Mouse (Mus musculus): ENCODE results near the gene Esr2. TPM values are rescaled to one million over a fixed set of nuclear protein-coding genes. Genes with fewer than 3 reads are reported as not detected.
"Not testable (repeated sequence)": the region's sequence is repeated elsewhere in the genome, so short reads cannot be mapped to it uniquely, and the experiment has no call there.

The Esr2 gene
- polyA plus RNA-seq, 1 experiment from 2014 or later = 0.12 TPM

DNA sequence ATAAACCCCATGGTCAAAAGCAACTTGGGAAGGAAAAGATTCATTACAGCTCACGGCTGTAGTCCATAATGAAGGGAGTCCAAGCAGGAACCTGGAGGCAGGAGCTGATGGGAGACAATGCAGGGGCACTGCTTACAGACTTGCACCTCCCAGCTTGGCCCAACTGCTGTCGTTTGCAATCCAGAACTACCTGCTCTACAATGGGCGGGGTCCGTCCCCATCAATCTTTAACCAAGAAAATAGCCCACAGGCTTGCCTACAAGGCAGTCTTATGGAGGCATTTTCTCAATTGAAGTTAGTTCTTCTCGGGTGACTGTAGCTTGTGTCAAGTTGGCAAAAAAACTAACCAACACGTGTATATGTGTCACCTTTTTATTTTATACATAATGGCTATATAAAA lies 3.4 kb upstream of the Esr2 start:
- ATAC-seq (replicated peaks; ENCODE audit: extremely low read depth, insufficient read depth, low FRiP score) = no peak
- 0 out of 2 replicates have a peak, but pooled peaks cover 3% of the 10 kb centered on the region for H3K27me3 ChIP-seq (ENCODE audit: control insufficient read depth, insufficient read depth, low read length)
- no peak overlapping the region for H3K9ac ChIP-seq (ENCODE audit: low read length)
- no peak overlapping the region for H3K4me3 ChIP-seq (ENCODE audit: low read length)
- no peaks in the 10 kb centered on the region for H3K36me3 ChIP-seq (ENCODE audit: control insufficient read depth, insufficient read depth)
- H3K4me1 ChIP-seq (ENCODE audit: control insufficient read depth, insufficient read depth, low read length) = peaks cover 5% of the 10 kb centered on the region
- WGBS = 73% methylated on average over 6 of the region's 6 CpGs
- no peak overlapping the region for H3K4me2 ChIP-seq (ENCODE audit: low read depth, low read length)
- H3K9me3 ChIP-seq (replicated peaks; ENCODE audit: control insufficient read depth, low read length) = no peaks in the 10 kb centered on the region
- no peak overlapping the region for H3K27ac ChIP-seq (ENCODE audit: low read length)

DNA sequence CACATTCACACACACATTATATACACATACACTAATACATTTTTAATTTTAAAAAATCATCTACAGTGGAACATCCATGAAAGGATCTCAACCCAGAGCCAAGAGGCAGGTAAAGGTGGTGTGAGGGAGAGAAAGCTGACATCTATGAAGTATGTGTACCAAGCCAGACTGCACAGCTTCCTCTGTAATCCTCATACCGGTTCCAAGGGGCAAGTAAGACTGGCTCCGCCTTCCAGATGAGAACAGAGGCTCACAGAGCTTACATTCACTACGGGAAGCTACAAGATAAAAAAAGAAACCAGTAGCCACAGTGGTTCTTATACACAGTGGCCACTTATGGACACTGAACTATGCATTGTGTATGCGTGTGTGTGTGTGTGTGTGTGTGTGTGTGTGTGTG lies 2.5 kb upstream of the Esr2 start:
- Histone ChIP-seq H3K4me2 (ENCODE audit: low read depth, low read length) (no peak overlapping the region), H3K4me3 (ENCODE audit: low read length) (no peak overlapping the region), H3K9me3 (replicated peaks; ENCODE audit: control insufficient read depth, low read length) (no peaks in the 10 kb centered on the region), H3K4me1 (ENCODE audit: control insufficient read depth, insufficient read depth, low read length) (peaks cover 5% of the 10 kb centered on the region), H3K27me3 (ENCODE audit: control insufficient read depth, insufficient read depth, low read length) (peaks cover 3% of the 10 kb centered on the region; the same call in 1 of the 2 replicates), H3K36me3 (ENCODE audit: control insufficient read depth, insufficient read depth) (no peaks in the 10 kb centered on the region), H3K27ac (ENCODE audit: low read length) (no peak overlapping the region), H3K9ac (ENCODE audit: low read length) (no peak overlapping the region)
- WGBS = 48% methylated on average over 4 of the region's 4 CpGs
- no peak for ATAC-seq (replicated peaks; ENCODE audit: extremely low read depth, insufficient read depth, low FRiP score)

DNA sequence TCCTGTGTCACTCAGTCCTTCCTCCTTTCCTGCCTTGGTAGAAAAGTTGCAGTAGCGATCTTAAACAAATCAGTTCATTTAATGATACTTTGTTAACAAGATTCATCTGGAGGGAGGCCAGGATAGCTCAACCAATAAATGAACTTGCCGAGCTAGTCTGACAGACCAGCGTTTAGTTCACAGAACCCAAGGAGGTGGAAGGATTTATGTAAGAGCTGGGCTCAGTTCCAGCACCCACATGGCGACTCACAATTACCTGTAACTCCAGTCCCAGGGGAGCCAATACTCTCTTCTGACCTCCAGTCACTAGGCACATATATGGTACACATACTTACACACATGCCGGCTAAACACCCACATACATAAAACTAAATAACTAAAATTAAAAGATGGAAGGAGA lies 2.0 kb upstream of the Esr2 start:
- Histone ChIP-seq H3K4me3 (ENCODE audit: low read length) (no peak overlapping the region), H3K27ac (ENCODE audit: low read length) (no peak overlapping the region), H3K27me3 (ENCODE audit: control insufficient read depth, insufficient read depth, low read length) (peaks cover 3% of the 10 kb centered on the region; the same call in 1 of the 2 replicates), H3K36me3 (ENCODE audit: control insufficient read depth, insufficient read depth) (no peaks in the 10 kb centered on the region), H3K4me2 (ENCODE audit: low read depth, low read length) (no peak overlapping the region), H3K4me1 (ENCODE audit: control insufficient read depth, insufficient read depth, low read length) (peaks cover 5% of the 10 kb centered on the region), H3K9ac (ENCODE audit: low read length) (no peak overlapping the region), H3K9me3 (replicated peaks; ENCODE audit: control insufficient read depth, low read length) (no peaks in the 10 kb centered on the region)
- no peak for ATAC-seq (replicated peaks; ENCODE audit: extremely low read depth, insufficient read depth, low FRiP score)
- 67% methylated on average over 5 of the region's 5 CpGs for WGBS

DNA sequence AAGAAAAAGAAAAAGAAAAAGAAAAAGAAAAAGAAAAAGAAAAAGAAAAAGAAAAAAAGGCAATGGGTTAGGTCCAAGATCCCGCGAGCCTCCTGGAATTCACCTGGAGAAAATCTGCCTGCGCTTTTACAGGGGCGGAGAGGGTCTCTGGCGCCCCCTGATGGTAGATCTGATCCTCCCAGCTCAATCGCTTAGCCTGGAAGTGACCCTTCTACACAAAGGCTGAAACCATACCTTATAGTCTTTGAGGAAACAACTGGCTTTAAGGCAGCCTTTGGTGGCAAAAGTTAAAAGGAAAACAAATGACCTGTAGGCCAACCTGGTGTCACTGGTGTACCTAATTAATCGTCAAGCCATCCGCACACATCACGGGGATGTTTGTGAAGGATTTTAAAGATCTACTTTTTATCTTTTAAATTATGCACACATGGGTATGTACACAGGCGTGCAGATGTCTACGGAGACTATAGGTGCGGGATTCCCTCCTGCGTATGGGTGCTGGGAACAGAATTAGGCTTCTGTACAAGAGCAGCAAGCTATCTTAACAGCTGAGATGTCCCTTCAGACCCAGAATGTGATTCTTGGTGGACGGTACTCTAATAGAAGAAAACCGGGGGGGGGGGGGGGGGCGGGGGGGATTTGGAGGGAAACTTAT lies 932 bp upstream of the Esr2 start:
- peak overlapping the region; percentile 59 for H3K4me3 ChIP-seq (ENCODE audit: low read length)
- peak overlapping the region; percentile 97 for H3K4me2 ChIP-seq (ENCODE audit: low read depth, low read length)
- 0 out of 2 replicates have a peak, but pooled peaks have one; percentile 37 for ATAC-seq (replicated peaks; ENCODE audit: extremely low read depth, insufficient read depth, low FRiP score)
- H3K36me3 ChIP-seq (ENCODE audit: control insufficient read depth, insufficient read depth) = no peaks in the 10 kb centered on the region
- peaks cover 5% of the 10 kb centered on the region for H3K4me1 ChIP-seq (ENCODE audit: control insufficient read depth, insufficient read depth, low read length)
- no peak overlapping the region for H3K27ac ChIP-seq (ENCODE audit: low read length)
- peaks cover 3% of the 10 kb centered on the region; the same call in 1 of the 2 replicates for H3K27me3 ChIP-seq (ENCODE audit: control insufficient read depth, insufficient read depth, low read length)
- 34% methylated on average over 16 of the region's 16 CpGs for WGBS
- H3K9me3 ChIP-seq (replicated peaks; ENCODE audit: control insufficient read depth, low read length) = no peaks in the 10 kb centered on the region
- no peak overlapping the region for H3K9ac ChIP-seq (ENCODE audit: low read length)

DNA sequence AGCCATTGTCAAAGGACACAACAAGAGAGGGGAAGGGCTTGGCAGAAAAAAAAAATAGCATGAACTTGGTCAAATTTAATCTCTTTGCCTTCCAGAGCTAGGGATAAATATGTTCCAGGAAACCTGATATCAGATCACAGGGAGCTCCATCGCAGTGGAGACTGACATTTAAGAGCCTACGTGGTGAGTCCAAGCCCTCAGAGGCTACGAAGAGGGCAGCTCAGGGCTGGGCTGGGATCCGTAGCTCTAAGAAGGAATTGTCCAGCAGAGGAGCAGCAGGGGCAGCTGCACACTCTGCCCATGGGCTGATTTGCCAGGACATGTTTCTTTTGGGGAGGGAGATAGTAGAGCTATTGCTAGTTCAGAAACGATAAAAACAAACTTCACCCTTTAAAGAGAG lies 11.4 kb downstream of the Esr2 start:
- Histone ChIP-seq H3K9me3 (replicated peaks; ENCODE audit: control insufficient read depth, low read length) (no peaks in the 10 kb centered on the region), H3K27ac (ENCODE audit: low read length) (no peak overlapping the region), H3K4me2 (ENCODE audit: low read depth, low read length) (no peak overlapping the region), H3K9ac (ENCODE audit: low read length) (no peak overlapping the region), H3K27me3 (ENCODE audit: control insufficient read depth, insufficient read depth, low read length) (no peaks in the 10 kb centered on the region), H3K36me3 (ENCODE audit: control insufficient read depth, insufficient read depth) (no peaks in the 10 kb centered on the region), H3K4me3 (ENCODE audit: low read length) (no peak overlapping the region), H3K4me1 (ENCODE audit: control insufficient read depth, insufficient read depth, low read length) (no peaks in the 10 kb centered on the region)
- ATAC-seq (replicated peaks; ENCODE audit: extremely low read depth, insufficient read depth, low FRiP score) = no peak
- 48% methylated on average over 5 of the region's 5 CpGs for WGBS

DNA sequence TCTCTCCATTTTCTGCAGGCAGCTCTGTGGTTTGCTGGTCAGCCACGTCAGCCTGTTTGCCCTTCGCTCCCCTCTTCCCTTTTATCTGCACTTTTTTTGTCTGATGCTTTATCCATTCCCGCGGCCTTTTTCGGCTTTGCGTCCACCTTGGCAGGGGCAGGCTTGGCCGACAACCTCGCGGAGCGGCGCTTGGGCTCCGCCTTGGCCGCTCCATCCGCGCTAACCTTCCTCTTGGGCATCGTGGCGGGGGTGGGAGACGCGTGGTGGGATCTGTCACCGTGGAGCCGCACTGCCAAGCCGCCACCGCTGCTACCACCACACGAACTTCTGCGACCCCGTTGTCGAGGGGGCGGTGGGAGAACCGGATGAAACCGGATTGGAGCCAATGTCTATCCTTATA lies 24.7 kb downstream of the Esr2 start:
- H3K4me1 ChIP-seq (ENCODE audit: control insufficient read depth, insufficient read depth, low read length); H3K27me3 ChIP-seq (ENCODE audit: control insufficient read depth, insufficient read depth, low read length); ATAC-seq (replicated peaks; ENCODE audit: extremely low read depth, insufficient read depth, low FRiP score); H3K36me3 ChIP-seq (ENCODE audit: control insufficient read depth, insufficient read depth); H3K27ac ChIP-seq (ENCODE audit: low read length); H3K9me3 ChIP-seq (replicated peaks; ENCODE audit: control insufficient read depth, low read length): not testable (repeated sequence)
- Histone ChIP-seq H3K4me3 (ENCODE audit: low read length) (peak overlapping the region; percentile 48), H3K4me2 (ENCODE audit: low read depth, low read length) (peak overlapping the region; percentile 77), H3K9ac (ENCODE audit: low read length) (peak overlapping the region; percentile 50; the same call in 1 of the 2 replicates)
- WGBS = 8% methylated on average over 30 of the region's 30 CpGs

DNA sequence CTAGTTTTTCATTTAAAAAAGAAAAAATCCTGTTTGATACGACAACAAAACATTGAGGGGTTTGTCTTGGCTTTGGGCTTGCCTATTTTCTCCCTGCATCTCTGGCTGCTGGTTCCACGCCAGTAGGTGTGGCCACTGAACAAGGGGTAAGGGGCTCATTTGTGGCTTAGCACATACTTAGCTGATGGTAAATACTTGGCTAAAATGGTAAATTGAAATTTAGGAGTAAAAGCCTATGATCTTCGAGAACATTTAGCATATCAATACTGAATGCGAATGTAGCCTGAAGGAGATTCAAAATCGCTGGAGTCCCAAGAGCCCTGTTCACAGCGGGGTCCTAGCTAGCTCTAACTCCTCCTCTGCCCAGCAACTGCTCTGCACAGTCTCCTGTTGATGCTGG lies 40.4 kb downstream of the Esr2 start:
- 46% methylated on average over 6 of the region's 6 CpGs for WGBS
- Histone ChIP-seq H3K4me2 (ENCODE audit: low read depth, low read length) (no peak overlapping the region), H3K4me1 (ENCODE audit: control insufficient read depth, insufficient read depth, low read length) (no peaks in the 10 kb centered on the region), H3K27me3 (ENCODE audit: control insufficient read depth, insufficient read depth, low read length) (no peaks in the 10 kb centered on the region), H3K9me3 (replicated peaks; ENCODE audit: control insufficient read depth, low read length) (no peaks in the 10 kb centered on the region), H3K9ac (ENCODE audit: low read length) (no peak overlapping the region), H3K36me3 (ENCODE audit: control insufficient read depth, insufficient read depth) (no peaks in the 10 kb centered on the region), H3K27ac (ENCODE audit: low read length) (no peak overlapping the region), H3K4me3 (ENCODE audit: low read length) (no peak overlapping the region)
- no peak for ATAC-seq (replicated peaks; ENCODE audit: extremely low read depth, insufficient read depth, low FRiP score)

DNA sequence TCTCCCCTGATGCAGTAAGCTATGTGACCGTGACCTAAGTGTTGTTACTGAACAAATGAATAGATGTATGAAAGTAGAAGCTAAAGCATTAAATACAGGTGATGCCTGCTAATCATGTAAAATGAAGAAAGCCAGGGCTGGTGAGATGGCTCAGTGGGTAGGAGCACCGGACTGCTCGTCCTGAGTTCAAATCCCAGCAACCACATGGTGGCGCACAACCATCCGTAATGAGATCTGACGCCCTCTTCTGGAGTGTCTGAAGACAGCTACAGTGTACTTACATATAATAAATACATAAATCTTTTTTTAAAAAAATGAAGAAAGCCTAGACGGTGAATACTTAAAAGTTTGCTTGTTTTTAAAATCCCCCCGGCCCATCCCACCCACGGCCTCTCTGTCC lies 44.0 kb downstream of the Esr2 start:
- WGBS = 82% methylated on average over 9 of the region's 9 CpGs
- H3K4me2 ChIP-seq (ENCODE audit: low read depth, low read length); ATAC-seq (replicated peaks; ENCODE audit: extremely low read depth, insufficient read depth, low FRiP score): not testable (repeated sequence)

DNA sequence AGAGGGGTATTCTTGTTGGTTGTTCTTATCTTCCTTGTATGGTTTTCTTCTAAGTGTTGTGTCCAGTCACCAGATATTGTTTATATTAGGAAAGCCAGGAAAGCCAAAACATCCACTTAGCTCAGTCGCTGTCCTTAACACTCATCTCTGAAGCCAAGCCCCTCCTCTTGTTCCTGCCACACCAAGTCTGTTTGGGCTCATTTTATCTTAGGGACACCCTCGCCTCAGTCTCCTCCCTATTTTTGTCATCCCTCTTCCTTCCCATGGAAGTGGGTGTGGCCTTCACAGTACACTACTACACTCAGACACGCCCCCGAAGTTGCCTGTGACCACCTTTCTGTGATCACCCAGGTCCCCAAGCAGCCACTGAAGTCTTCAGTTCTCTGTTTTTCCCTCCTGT lies 44.5 kb downstream of the Esr2 start:
- no peak overlapping the region for H3K9ac ChIP-seq (ENCODE audit: low read length)
- ATAC-seq (replicated peaks; ENCODE audit: extremely low read depth, insufficient read depth, low FRiP score) = no peak

More for the DNA sequence above, 44.0 kb downstream of the Esr2 start:
- not testable (repeated sequence) for H3K9me3 ChIP-seq (replicated peaks; ENCODE audit: control insufficient read depth, low read length); H3K9ac ChIP-seq (ENCODE audit: low read length); H3K4me3 ChIP-seq (ENCODE audit: low read length); H3K4me1 ChIP-seq (ENCODE audit: control insufficient read depth, insufficient read depth, low read length); H3K27me3 ChIP-seq (ENCODE audit: control insufficient read depth, insufficient read depth, low read length); H3K27ac ChIP-seq (ENCODE audit: low read length); H3K36me3 ChIP-seq (ENCODE audit: control insufficient read depth, insufficient read depth)

More for the DNA sequence above, 44.5 kb downstream of the Esr2 start:
- H3K9me3 ChIP-seq (replicated peaks; ENCODE audit: control insufficient read depth, low read length) = no peaks in the 10 kb centered on the region
- H3K4me1 ChIP-seq (ENCODE audit: control insufficient read depth, insufficient read depth, low read length) = no peaks in the 10 kb centered on the region
- no peak overlapping the region for H3K4me3 ChIP-seq (ENCODE audit: low read length)
- H3K27ac ChIP-seq (ENCODE audit: low read length) = no peak overlapping the region
- no peaks in the 10 kb centered on the region for H3K36me3 ChIP-seq (ENCODE audit: control insufficient read depth, insufficient read depth)
- no peaks in the 10 kb centered on the region for H3K27me3 ChIP-seq (ENCODE audit: control insufficient read depth, insufficient read depth, low read length)
- H3K4me2 ChIP-seq (ENCODE audit: low read depth, low read length) = no peak overlapping the region
- WGBS = 53% methylated on average over 4 of the region's 4 CpGs

All from heart, embryonic 16.5 days (tissue).